Mouse (Mus musculus) forebrain, embryonic 10.5 days (tissue): ENCODE data around the gene Pik3c2b. TPM values are rescaled to one million over a fixed set of nuclear protein-coding genes. Genes with fewer than 3 reads are reported as not detected.

Source experiments
- DNase-seq: peaks from one replicate; pipeline ENCODE4 v3.0.0-alpha.2; 2017; ENCODE audit warnings: low spot score; ENCODE audit errors: extremely low spot score
- H3K27ac ChIP-seq: fragments of 300-500 bp; sonication (generic); 2 replicates; pipeline ENCODE4 v1.5.1; 2016; ENCODE audit warnings: mild to moderate bottlenecking
- H3K27me3 ChIP-seq: fragments of 300-500 bp; sonication (generic); 2 replicates; pipeline ENCODE4 v1.6.1; 2016; ENCODE audit warnings: mild to moderate bottlenecking; ENCODE audit not compliant: poor library complexity, severe bottlenecking
- H3K36me3 ChIP-seq: fragments of 300-500 bp; sonication (generic); replicated peaks from 2 replicates; pipeline ENCODE4 v1.6.1; 2016; ENCODE audit warnings: mild to moderate bottlenecking, moderate library complexity
- H3K4me1 ChIP-seq: fragments of 300-500 bp; sonication (generic); 2 replicates; pipeline ENCODE4 v1.6.1; 2016
- H3K4me3 ChIP-seq: fragments of 300-500 bp; sonication (generic); 2 replicates; pipeline ENCODE4 v1.5.1; 2016; ENCODE audit warnings: mild to moderate bottlenecking, moderate library complexity
- H3K9me3 ChIP-seq: fragments of 300-500 bp; sonication (generic); 2 replicates; pipeline ENCODE4 v1.6.1; 2016; ENCODE audit warnings: mild to moderate bottlenecking, moderate library complexity
- WGBS: fragments of 180-500 bp; shearing (Covaris S2); methylation state at CpG from one replicate; pipeline ENCODE4 v1.1.7; 2016; 5-methylcytosine and 5-hydroxymethylcytosine counted together
- polyA plus RNA-seq: library from polyadenylated mRNA; unstranded; fragments of >200 nt; fragmentation: Nextera tagmentation; extraction: Ambion mirVana; gene quantifications from 2 replicates; pipeline ENCODE4 v1.2.1, GENCODE M21; 2016

Gene Pik3c2b
- polyA plus RNA-seq, 1 experiment from 2014 or later = 13.7 TPM

- H3K27ac ChIP-seq = peak overlapping the region; percentile 69; the same call in 1 of the 2 replicates
Observed at GRCm38 (mm10) chr1:133068669-133069274, 23.3 kb downstream of the Pik3c2b start.

GRCm38 (mm10) chr1:133069275-133070120 lies 24.0 kb downstream of the Pik3c2b start:
- Histone ChIP-seq H3K27me3 (no peaks in the 10 kb centered on the region), H3K9me3 (no peaks in the 10 kb centered on the region), H3K4me1 (peaks cover 43% of the 10 kb centered on the region), H3K4me3 (no peak overlapping the region), H3K36me3 (peaks cover 86% of the 10 kb centered on the region), H3K27ac (peak overlapping the region; percentile 69)
- WGBS = 82% methylated on average over 12 of the region's 12 CpGs
- no peak for DNase-seq

More at GRCm38 (mm10) chr1:133068669-133069274, 23.3 kb downstream of the Pik3c2b start:
- peaks cover 86% of the 10 kb centered on the region for H3K36me3 ChIP-seq
- H3K27me3 ChIP-seq = no peaks in the 10 kb centered on the region
- 88% methylated on average over 15 of the region's 15 CpGs for WGBS
- no peak overlapping the region for H3K4me3 ChIP-seq
- no peak for DNase-seq
- peaks cover 41% of the 10 kb centered on the region for H3K4me1 ChIP-seq
- peaks cover 3% of the 10 kb centered on the region; the same call in 1 of the 2 replicates for H3K9me3 ChIP-seq

GRCm38 (mm10) chr1:133070157-133070556 lies 24.7 kb downstream of the Pik3c2b start:
- DNase-seq = no peak
- peak overlapping the region; percentile 69; the same call in 1 of the 2 replicates for H3K27ac ChIP-seq
- no peaks in the 10 kb centered on the region for H3K9me3 ChIP-seq
- H3K4me1 ChIP-seq = peaks cover 47% of the 10 kb centered on the region
- peaks cover 89% of the 10 kb centered on the region for H3K36me3 ChIP-seq
- 75% methylated on average over 5 of the region's 5 CpGs for WGBS
- no peak overlapping the region for H3K4me3 ChIP-seq
- H3K27me3 ChIP-seq = no peaks in the 10 kb centered on the region

GRCm38 (mm10) chr1:133071666-133072381 lies 26.4 kb downstream of the Pik3c2b start:
- H3K9me3 ChIP-seq = no peaks in the 10 kb centered on the region
- peaks cover 92% of the 10 kb centered on the region for H3K36me3 ChIP-seq
- H3K4me3 ChIP-seq = no peak overlapping the region
- peak overlapping the region; percentile 56 for H3K27ac ChIP-seq
- WGBS = 75% methylated on average over 16 of the region's 16 CpGs
- no peak for DNase-seq
- no peaks in the 10 kb centered on the region for H3K27me3 ChIP-seq
- H3K4me1 ChIP-seq = peaks cover 61% of the 10 kb centered on the region

- Histone ChIP-seq H3K4me1 (peaks cover 72% of the 10 kb centered on the region), H3K4me3 (no peak overlapping the region), H3K36me3 (peaks cover 94% of the 10 kb centered on the region), H3K27ac (peak overlapping the region; percentile 56), H3K27me3 (no peaks in the 10 kb centered on the region), H3K9me3 (no peaks in the 10 kb centered on the region)
- 45% methylated on average over 9 of the region's 9 CpGs for WGBS
- DNase-seq = no peak
Observed at GRCm38 (mm10) chr1:133073327-133073856, 27.9 kb downstream of the Pik3c2b start.

GRCm38 (mm10) chr1:133074541-133074940 lies 29.1 kb downstream of the Pik3c2b start:
- no peak overlapping the region for H3K4me3 ChIP-seq
- DNase-seq = no peak
- H3K36me3 ChIP-seq = peaks cover 94% of the 10 kb centered on the region
- H3K9me3 ChIP-seq = no peaks in the 10 kb centered on the region
- H3K27ac ChIP-seq = peak overlapping the region; percentile 56; the same call in 1 of the 2 replicates
- WGBS = 95% methylated on average over 13 of the region's 13 CpGs
- no peaks in the 10 kb centered on the region for H3K27me3 ChIP-seq
- peaks cover 71% of the 10 kb centered on the region for H3K4me1 ChIP-seq

- H3K4me3 ChIP-seq = no peak overlapping the region
- no peaks in the 10 kb centered on the region for H3K9me3 ChIP-seq
- H3K27ac ChIP-seq = peak overlapping the region; percentile 95; the same call in 1 of the 2 replicates
- H3K4me1 ChIP-seq = peaks cover 78% of the 10 kb centered on the region
- peaks cover 96% of the 10 kb centered on the region for H3K36me3 ChIP-seq
- H3K27me3 ChIP-seq = no peaks in the 10 kb centered on the region
- 86% methylated on average over 6 of the region's 6 CpGs for WGBS
- no peak for DNase-seq
Observed at GRCm38 (mm10) chr1:133075651-133076400, 30.4 kb downstream of the Pik3c2b start.

GRCm38 (mm10) chr1:133076681-133077514 lies 31.4 kb downstream of the Pik3c2b start:
- Histone ChIP-seq H3K9me3 (no peaks in the 10 kb centered on the region), H3K4me3 (no peak overlapping the region), H3K36me3 (peaks cover 96% of the 10 kb centered on the region), H3K4me1 (peaks cover 87% of the 10 kb centered on the region), H3K27me3 (no peaks in the 10 kb centered on the region), H3K27ac (peak overlapping the region; percentile 95)
- DNase-seq = no peak
- WGBS = 77% methylated on average over 20 of the region's 20 CpGs

- Histone ChIP-seq H3K36me3 (peaks cover 96% of the 10 kb centered on the region), H3K9me3 (no peaks in the 10 kb centered on the region), H3K4me1 (peaks cover 84% of the 10 kb centered on the region), H3K4me3 (no peak overlapping the region), H3K27ac (peak overlapping the region; percentile 95), H3K27me3 (no peaks in the 10 kb centered on the region)
- no peak for DNase-seq
- 64% methylated on average over 12 of the region's 12 CpGs for WGBS
Observed at GRCm38 (mm10) chr1:133077606-133078337, 32.3 kb downstream of the Pik3c2b start.

- Histone ChIP-seq H3K4me3 (no peak overlapping the region), H3K27me3 (no peaks in the 10 kb centered on the region), H3K27ac (peak overlapping the region; percentile 95), H3K4me1 (peaks cover 83% of the 10 kb centered on the region), H3K36me3 (peaks cover 96% of the 10 kb centered on the region), H3K9me3 (no peaks in the 10 kb centered on the region)
- WGBS = 84% methylated on average over 1 of the region's 1 CpGs
- no peak for DNase-seq
Observed at GRCm38 (mm10) chr1:133078338-133078727, 32.9 kb downstream of the Pik3c2b start.

- peak overlapping the region; percentile 32; the same call in 1 of the 2 replicates for H3K4me3 ChIP-seq
- peak; percentile 57 for DNase-seq
- H3K27me3 ChIP-seq = no peaks in the 10 kb centered on the region
- H3K36me3 ChIP-seq = peaks cover 96% of the 10 kb centered on the region
- 58% methylated on average over 7 of the region's 7 CpGs for WGBS
- H3K27ac ChIP-seq = peak overlapping the region; percentile 95
- peaks cover 88% of the 10 kb centered on the region for H3K4me1 ChIP-seq
- no peaks in the 10 kb centered on the region for H3K9me3 ChIP-seq
Observed at GRCm38 (mm10) chr1:133079509-133079908, 34.0 kb downstream of the Pik3c2b start.
